In genomic region chr4:133407114-133407787, GRCm38 (mm10) we compare ENCODE assay signal across 8 mouse cellular contexts. TPM values are rescaled to one million over a fixed set of nuclear protein-coding genes. Genes with fewer than 3 reads are reported as not detected.
DNase-seq lines count a peak whose midpoint lies in the region; ATAC-seq lines count a peak whose summit lies in the region.

No protein-coding gene starts in this region.

- peak; percentile 44 for DNase-seq in midbrain, embryonic 14.5 days
- DNase-seq in kidney, adult 18-20 months = peak; percentile 28
- no peak for DNase-seq in gastrocnemius, adult 8-10 months (ENCODE audit: low spot score in 2 of 2)
- DNase-seq in embryo, embryonic 11 days = no peak
- no peak for DNase-seq in c-Kit-positive CD71-positive TER-119-positive erythroid progenitor cells, embryonic 14.5 days (ENCODE audit: low spot score)

- no peak for ATAC-seq in midbrain, embryonic 14.5 days (ENCODE audit: low FRiP score, low TSS enrichment)
- ATAC-seq in midbrain, embryonic 15.5 days (replicated peaks) = no peak
- no peak for ATAC-seq in forebrain, embryonic 12.5 days (ENCODE audit: low FRiP score)
- no peak for ATAC-seq in neural tube, embryonic 12.5 days (ENCODE audit: low FRiP score, low read depth)

- H3K9ac ChIP-seq in midbrain, embryonic 14.5 days (replicated peaks; ENCODE audit: low read length) = no peak overlapping the region
- no peak overlapping the region for H3K9ac ChIP-seq in midbrain, embryonic 15.5 days
- H3K9ac ChIP-seq in forebrain, embryonic 12.5 days = no peak overlapping the region
- 0 out of 2 replicates have a peak overlapping the region, but pooled peaks have one; percentile 0 for H3K9ac ChIP-seq in neural tube, embryonic 12.5 days

- H3K4me1 ChIP-seq in midbrain, embryonic 14.5 days (ENCODE audit: control insufficient read depth, insufficient read depth, low read length) = peaks cover 12% of the 10 kb centered on the region; the same call in 1 of the 2 replicates
- H3K4me1 ChIP-seq in midbrain, embryonic 15.5 days = peaks cover 8% of the 10 kb centered on the region
- H3K4me1 ChIP-seq in forebrain, embryonic 12.5 days = peaks cover 22% of the 10 kb centered on the region
- peaks cover 29% of the 10 kb centered on the region for H3K4me1 ChIP-seq in neural tube, embryonic 12.5 days

- H3K4me2 ChIP-seq in midbrain, embryonic 14.5 days (ENCODE audit: low read length) = no peak overlapping the region
- H3K4me2 ChIP-seq in midbrain, embryonic 15.5 days = no peak overlapping the region
- H3K4me2 ChIP-seq in forebrain, embryonic 12.5 days = no peak overlapping the region
- H3K4me2 ChIP-seq in neural tube, embryonic 12.5 days (replicated peaks) = no peak overlapping the region

- no peaks in the 10 kb centered on the region for H3K9me3 ChIP-seq in midbrain, embryonic 14.5 days (ENCODE audit: control insufficient read depth, low read length)
- no peaks in the 10 kb centered on the region for H3K9me3 ChIP-seq in midbrain, embryonic 15.5 days
- H3K9me3 ChIP-seq in forebrain, embryonic 12.5 days = no peaks in the 10 kb centered on the region
- no peaks in the 10 kb centered on the region for H3K9me3 ChIP-seq in neural tube, embryonic 12.5 days

- H3K36me3 ChIP-seq in midbrain, embryonic 14.5 days (ENCODE audit: control insufficient read depth, insufficient read depth, low read length) = peaks cover 5% of the 10 kb centered on the region; the same call in 1 of the 2 replicates
- H3K36me3 ChIP-seq in midbrain, embryonic 15.5 days (replicated peaks) = no peaks in the 10 kb centered on the region
- peaks cover 4% of the 10 kb centered on the region for H3K36me3 ChIP-seq in forebrain, embryonic 12.5 days (replicated peaks)
- H3K36me3 ChIP-seq in neural tube, embryonic 12.5 days = peaks cover 8% of the 10 kb centered on the region

- H3K4me3 ChIP-seq in midbrain, embryonic 14.5 days (replicated peaks; ENCODE audit: low read depth, low read length) = no peak overlapping the region
- no peak overlapping the region for H3K4me3 ChIP-seq in midbrain, embryonic 15.5 days
- no peak overlapping the region for H3K4me3 ChIP-seq in forebrain, embryonic 12.5 days (replicated peaks)
- H3K4me3 ChIP-seq in neural tube, embryonic 12.5 days = no peak overlapping the region

- H3K27me3 ChIP-seq in midbrain, embryonic 14.5 days (ENCODE audit: control insufficient read depth, insufficient read depth, low read length) = no peaks in the 10 kb centered on the region
- H3K27me3 ChIP-seq in midbrain, embryonic 15.5 days (replicated peaks) = no peaks in the 10 kb centered on the region
- H3K27me3 ChIP-seq in forebrain, embryonic 12.5 days = no peaks in the 10 kb centered on the region
- no peaks in the 10 kb centered on the region for H3K27me3 ChIP-seq in neural tube, embryonic 12.5 days (replicated peaks)

- 80% methylated on average over 6 of the region's 6 CpGs for WGBS in midbrain, embryonic 14.5 days
- WGBS in midbrain, embryonic 15.5 days = 77% methylated on average over 6 of the region's 6 CpGs
- WGBS in forebrain, embryonic 12.5 days = 81% methylated on average over 6 of the region's 6 CpGs
- 68% methylated on average over 6 of the region's 6 CpGs for WGBS in neural tube, embryonic 12.5 days

- no peak overlapping the region; the same call in 1 of the 2 replicates for H3K27ac ChIP-seq in midbrain, embryonic 14.5 days (replicated peaks; ENCODE audit: low read depth, low read length)
- no peak overlapping the region for H3K27ac ChIP-seq in midbrain, embryonic 15.5 days
- H3K27ac ChIP-seq in forebrain, embryonic 12.5 days = peak overlapping the region; percentile 44; the same call in 1 of the 2 replicates
- no peak overlapping the region for H3K27ac ChIP-seq in neural tube, embryonic 12.5 days

RNA-seq across cellular contexts. Expression of gene Slc9a1, which starts 37.7 kb away (rescaled TPM):
- 8.2 and 8.3 TPM in 2 replicates for polyA plus RNA-seq in midbrain, embryonic 14.5 days (2014; fragmentation: Nextera tagmentation; extraction: Ambion mirVana)
- polyA plus RNA-seq in midbrain, embryonic 15.5 days (2015; fragmentation: Nextera tagmentation; extraction: Ambion mirVana) = 9.9 and 11.1 TPM in 2 replicates
- polyA plus RNA-seq in forebrain, embryonic 12.5 days (2016; fragmentation: Nextera tagmentation; extraction: Ambion mirVana) = 7.2 and 8.3 TPM in 2 replicates
- 7.1 and 9.0 TPM in 2 replicates for polyA plus RNA-seq in neural tube, embryonic 12.5 days (2016; fragmentation: Nextera tagmentation; extraction: Ambion mirVana)
- total RNA-seq in gastrocnemius, adult 8-10 months (2022) = 1 to 10 TPM; 6.9 to 9.8 (median 8.4) TPM

RNA-seq across cellular contexts. Expression of gene Wdtc1, which starts 54.0 kb away (rescaled TPM):
- polyA plus RNA-seq in midbrain, embryonic 14.5 days (2014; fragmentation: Nextera tagmentation; extraction: Ambion mirVana) = 21.3 and 24.9 TPM in 2 replicates
- 23.2 and 26.3 TPM in 2 replicates for polyA plus RNA-seq in midbrain, embryonic 15.5 days (2015; fragmentation: Nextera tagmentation; extraction: Ambion mirVana)
- 21.1 and 22.9 TPM in 2 replicates for polyA plus RNA-seq in forebrain, embryonic 12.5 days (2016; fragmentation: Nextera tagmentation; extraction: Ambion mirVana)
- polyA plus RNA-seq in neural tube, embryonic 12.5 days (2016; fragmentation: Nextera tagmentation; extraction: Ambion mirVana) = 22.3 and 28.3 TPM in 2 replicates
- 100 to 1,000 TPM in 2 of 4 experiments, 10 to 100 TPM in 2; 85.4 to 104 (median 95.3) TPM for total RNA-seq in gastrocnemius, adult 8-10 months (2022)

Comparison
In these comparisons a context has a peak if more than half of its experiments do, and no peak if none do; other contexts are left out.
1. DNase-seq: peak in midbrain, embryonic 14.5 days (single experiment) and kidney, adult 18-20 months (single experiment); none in gastrocnemius, adult 8-10 months (0 of 2), embryo, embryonic 11 days (single experiment) and c-Kit-positive CD71-positive TER-119-positive erythroid progenitor cells, embryonic 14.5 days (single experiment).